Comparison of ENCODE assay signal across 12 mouse cellular contexts in genomic region chr6:140697994-140698393, GRCm38 (mm10). TPM values are rescaled to one million over a fixed set of nuclear protein-coding genes. Genes with fewer than 3 reads are reported as not detected.
A peak's percentile ranks its signal among the peaks of the same experiment; 100 is the strongest.
DNase-seq lines count a peak whose midpoint lies in the region; ATAC-seq and TF ChIP-seq lines count a peak whose summit lies in the region.
"Had no signal": no experiment of that assay in that cellular context is flagged by ENCODE, and none has a peak within 500 bp of the region (broad histone marks: within the 10 kb centered on the region; RNA-seq: fewer than 3 reads in every experiment).

No protein-coding gene starts in this region.

- H3K4me3 ChIP-seq in forebrain, embryonic 15.5 days = no peak overlapping the region
- no peak overlapping the region for H3K4me3 ChIP-seq in forebrain, embryonic 11.5 days (ENCODE audit: low read depth, low read length)
- H3K4me3 ChIP-seq in myocyte = no peak overlapping the region
- H3K4me3 ChIP-seq: limb, embryonic 13.5 days had no signal

- no peak for TF ChIP-seq POLR2A in myocyte (IDR thresholded peaks at IDR 0.05; ENCODE audit: insufficient read length, low read depth)

- H3K27ac ChIP-seq in forebrain, embryonic 15.5 days (replicated peaks) = no peak overlapping the region
- H3K27ac ChIP-seq in forebrain, embryonic 11.5 days (ENCODE audit: low read depth, low read length) = no peak overlapping the region

- 62% methylated on average over 11 of the region's 11 CpGs for WGBS in forebrain, embryonic 15.5 days
- WGBS in forebrain, embryonic 11.5 days = 95% methylated on average over 11 of the region's 11 CpGs

- H3K9me3 ChIP-seq in forebrain, embryonic 15.5 days = no peaks in the 10 kb centered on the region
- no peaks in the 10 kb centered on the region for H3K9me3 ChIP-seq in forebrain, embryonic 11.5 days (ENCODE audit: control insufficient read depth, low read length)

- DNase-seq in forebrain, embryonic 11.5 days (ENCODE audit: low spot score) = no peak
- DNase-seq in frontal cortex, postnatal 10 days (ENCODE audit: low spot score in 2 of 2) = peak; percentile 28 to 41
- peak; percentile 35 to 55 for DNase-seq in layer of hippocampus, postnatal 25 days (ENCODE audit: extremely low spot score in 1 of 2, low spot score in 1 of 2)
- DNase-seq in heart, postnatal 4 days = no peak
- DNase-seq in spleen, adult 12 weeks (ENCODE audit: low spot score) = no peak
- no peak for DNase-seq in adipocyte (ENCODE audit: low spot score)

- H3K27me3 ChIP-seq in forebrain, embryonic 15.5 days = no peaks in the 10 kb centered on the region
- no peaks in the 10 kb centered on the region for H3K27me3 ChIP-seq in forebrain, embryonic 11.5 days (ENCODE audit: control insufficient read depth, insufficient read depth, low read length)
- H3K27me3 ChIP-seq in myocyte (ENCODE audit: control insufficient read depth, insufficient read depth, insufficient read length) = no peaks in the 10 kb centered on the region
- H3K27me3 ChIP-seq: CH12.LX; limb, embryonic 13.5 days had no signal

- H3ac ChIP-seq in myocyte (ENCODE audit: control insufficient read depth, insufficient read length) = no peak overlapping the region

- no peaks in the 10 kb centered on the region for H3K79me2 ChIP-seq in myocyte (ENCODE audit: control insufficient read depth, insufficient read depth)

- H3K4me2 ChIP-seq in forebrain, embryonic 15.5 days (replicated peaks) = no peak overlapping the region
- H3K4me2 ChIP-seq in forebrain, embryonic 11.5 days (ENCODE audit: low read depth, low read length, severe bottlenecking) = no peak overlapping the region
- H3K4me2 ChIP-seq in myocyte (ENCODE audit: low read depth) = no peak overlapping the region
- H3K4me2 ChIP-seq: limb, embryonic 13.5 days had no signal

- H3K9ac ChIP-seq in forebrain, embryonic 15.5 days (replicated peaks) = no peak overlapping the region
- no peak overlapping the region for H3K9ac ChIP-seq in forebrain, embryonic 11.5 days (ENCODE audit: low read length)
- H3K9ac ChIP-seq: limb, embryonic 13.5 days had no signal

- peak; percentile 83 for ATAC-seq in forebrain, embryonic 15.5 days (replicated peaks)
- ATAC-seq in forebrain, embryonic 11.5 days (replicated peaks; ENCODE audit: low FRiP score) = no peak

- peaks cover 10% of the 10 kb centered on the region for H3K4me1 ChIP-seq in forebrain, embryonic 15.5 days
- H3K4me1 ChIP-seq in forebrain, embryonic 11.5 days (replicated peaks; ENCODE audit: control insufficient read depth, insufficient read depth, low read length) = no peaks in the 10 kb centered on the region

- H3K36me3 ChIP-seq in forebrain, embryonic 15.5 days = no peaks in the 10 kb centered on the region
- H3K36me3 ChIP-seq in forebrain, embryonic 11.5 days (ENCODE audit: control insufficient read depth, insufficient read depth, low read length) = no peaks in the 10 kb centered on the region
- no peaks in the 10 kb centered on the region for H3K36me3 ChIP-seq in myocyte (ENCODE audit: control insufficient read depth, insufficient read depth)
- H3K36me3 ChIP-seq: limb, embryonic 13.5 days had no signal

TF ChIP-seq in myocyte, 11 proteins besides CTCF, POLR2A, EP300 and RAD21:
- TF ChIP-seq POLR2AphosphoS2 (IDR thresholded peaks at IDR 0.05; ENCODE audit: insufficient read length, low read depth) (no peak), MYOG (IDR thresholded peaks at IDR 0.05; ENCODE audit: control insufficient read depth in 1 of 3, insufficient read depth in 1 of 3, insufficient read length in 2 of 3, low read depth in 2 of 3) (peak in 2 of 3 experiments; percentile 14 to 65), TCF3 (IDR thresholded peaks at IDR 0.05; ENCODE audit: insufficient read length, low read depth) (peak; percentile 18), MYOD1 (IDR thresholded peaks at IDR 0.05; ENCODE audit: control insufficient read depth in 1 of 3, insufficient read length in 2 of 3, low read depth in 2 of 3) (peak; percentile 91 to 95 (median 94))

RNA-seq across cellular contexts. Expression of gene Gm11077, which starts 31.1 kb away (rescaled TPM):
- not detected in 2 replicates for polyA plus RNA-seq in forebrain, embryonic 15.5 days (2015; fragmentation: Nextera tagmentation; extraction: Ambion mirVana)
- not detected in 2 replicates for polyA plus RNA-seq in forebrain, embryonic 11.5 days (2014; fragmentation: Nextera tagmentation; extraction: Ambion mirVana)
- total RNA-seq in layer of hippocampus, postnatal 25 days (2021) = not detected
- not detected for polyA plus RNA-seq in myocyte (2012; fragmentation: generic; extraction: Trizol)
- total RNA-seq in heart, postnatal 4 days (2021) = not detected
- total RNA-seq: CH12.LX; gastrocnemius, postnatal 4 days had no signal
- polyA plus RNA-seq: cortical plate, adult 2 months; limb, embryonic 13.5 days had no signal

Comparison
In these comparisons a context has a peak if more than half of its experiments do, and no peak if none do; other contexts are left out.
1. DNase-seq: peak in frontal cortex, postnatal 10 days (2 of 2) and layer of hippocampus, postnatal 25 days (2 of 2); none in forebrain, embryonic 11.5 days (single experiment), heart, postnatal 4 days (single experiment), spleen, adult 12 weeks (single experiment) and adipocyte (single experiment).